Mouse (Mus musculus) forebrain, embryonic 16.5 days (tissue): Measurements from ENCODE around the gene Sema3g. TPM values are rescaled to one million over a fixed set of nuclear protein-coding genes. Genes with fewer than 3 reads are reported as not detected.

Experiments used
- ATAC-seq: fragments of 200-750 bp; cut with Nextera tagmentation; 2 replicates; pipeline ENCODE4 v1.8.0; 2017; ENCODE audit warnings: mild to moderate bottlenecking, moderate library complexity
- H3K27ac ChIP-seq: fragments of 300-500 bp; sonication (generic); 2 replicates; pipeline ENCODE4 v1.5.1; 2014; ENCODE audit warnings: low read length, control low read depth
- H3K27me3 ChIP-seq: fragments of 300-500 bp; sonication (generic); replicated peaks from 2 replicates; pipeline ENCODE4 v1.6.1; 2014; ENCODE audit warnings: low read length; ENCODE audit not compliant: control insufficient read depth, insufficient read depth
- H3K36me3 ChIP-seq: fragments of 300-500 bp; sonication (generic); 2 replicates; pipeline ENCODE4 v1.6.1; 2014; ENCODE audit not compliant: control insufficient read depth, insufficient read depth
- H3K4me1 ChIP-seq: fragments of 300-500 bp; sonication (generic); replicated peaks from 2 replicates; pipeline ENCODE4 v1.6.1; 2014; ENCODE audit warnings: low read length; ENCODE audit not compliant: control insufficient read depth, insufficient read depth
- H3K4me2 ChIP-seq: fragments of 300-500 bp; sonication (generic); 2 replicates; pipeline ENCODE4 v1.6.1; 2014; ENCODE audit warnings: mild to moderate bottlenecking, low read length, control low read depth
- H3K4me3 ChIP-seq: fragments of 300-500 bp; sonication (generic); replicated peaks from 2 replicates; pipeline ENCODE4 v1.5.1; 2014; ENCODE audit warnings: mild to moderate bottlenecking, low read length, control low read depth
- H3K9ac ChIP-seq: fragments of 300-500 bp; sonication (generic); replicated peaks from 2 replicates; pipeline ENCODE4 v1.6.1; 2014; ENCODE audit warnings: low read depth, low read length, control low read depth
- H3K9me3 ChIP-seq: fragments of 300-500 bp; sonication (generic); 2 replicates; pipeline ENCODE4 v1.6.1; 2016; ENCODE audit warnings: low read length; ENCODE audit not compliant: control insufficient read depth
- WGBS: fragments of 180-500 bp; shearing (Covaris S2); extraction: QIAGEN DNeasy Blood & Tissue Kit; methylation state at CpG from one replicate; pipeline ENCODE4 v1.1.7; 2014; 5-methylcytosine and 5-hydroxymethylcytosine counted together
- polyA plus RNA-seq: library from polyadenylated mRNA; unstranded; fragments of >200 nt; fragmentation: Nextera tagmentation; extraction: Ambion mirVana; gene quantifications from 2 replicates; pipeline ENCODE4 v1.2.1, GENCODE M21; 2015

The Sema3g gene
- 0.62 TPM in 2 replicates for polyA plus RNA-seq

DNA sequence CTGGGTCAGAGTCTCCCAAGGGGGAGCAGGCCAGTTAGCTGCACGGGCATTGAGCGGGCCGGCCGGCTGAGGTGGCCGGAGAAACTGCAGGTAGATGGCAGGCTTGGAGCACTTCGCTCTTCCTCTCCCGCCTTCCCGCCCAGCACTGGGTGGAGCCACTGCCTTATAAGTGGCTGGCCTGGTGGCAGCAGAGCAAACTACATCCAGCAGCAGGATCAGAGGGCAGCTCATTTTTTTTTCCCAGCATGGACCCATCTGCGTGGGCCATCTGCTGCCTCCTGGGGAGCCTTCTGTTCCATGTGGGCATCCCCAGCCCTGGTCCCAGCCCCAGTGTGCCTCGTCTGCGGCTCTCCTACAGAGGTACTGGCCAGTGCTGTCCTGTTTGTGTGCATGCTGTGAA, at the start of gene Sema3g:
Gene Sema3g, plus strand, starts transcription at position 195 of the 400 bp plus-strand sequence.
- ATAC-seq: peak; percentile 38; the same call in 1 of the 2 replicates
- WGBS: 13% methylated on average over 11 of the region's 11 CpGs
- no peak within 1 kb of the TSS for H3K4me2 ChIP-seq
- H3K27ac ChIP-seq: no peak within 1 kb of the TSS
- H3K9ac ChIP-seq: no peak within 1 kb of the TSS; the same call in 1 of the 2 replicates
- no peaks in the 10 kb centered on the region for H3K27me3 ChIP-seq
- H3K36me3 ChIP-seq: no peaks in the 10 kb centered on the region
- H3K4me3 ChIP-seq: no peak within 1 kb of the TSS
- H3K4me1 ChIP-seq: peaks cover 10% of the 10 kb centered on the region
- H3K9me3 ChIP-seq: no peaks in the 10 kb centered on the region

- no peak for ATAC-seq
- Histone ChIP-seq H3K4me3 (no peak within 1 kb of the TSS), H3K9me3 (no peaks in the 10 kb centered on the region), H3K27me3 (no peaks in the 10 kb centered on the region), H3K4me1 (peaks cover 9% of the 10 kb centered on the region), H3K36me3 (peaks cover 32% of the 10 kb centered on the region), H3K4me2 (no peak within 1 kb of the TSS), H3K27ac (no peak within 1 kb of the TSS; the same call in 1 of the 2 replicates), H3K9ac (no peak within 1 kb of the TSS)
- 61% methylated on average over 10 of the region's 10 CpGs for WGBS
Observed at GRCm38 (mm10) chr14:31168425-31168824, 49.2 kb upstream of the Sema3g start, which contains the start of gene Stab1. TSS of gene Stab1 (minus strand) at chr14:31168641.

GRCm38 (mm10) chr14:31169508-31169907, 48.2 kb upstream of the Sema3g start:
- H3K4me1 ChIP-seq: peaks cover 9% of the 10 kb centered on the region
- no peak overlapping the region for H3K27ac ChIP-seq
- no peaks in the 10 kb centered on the region for H3K9me3 ChIP-seq
- H3K4me2 ChIP-seq: no peak overlapping the region
- H3K4me3 ChIP-seq: no peak overlapping the region
- no peak for ATAC-seq
- H3K27me3 ChIP-seq: no peaks in the 10 kb centered on the region
- WGBS: 79% methylated on average over 6 of the region's 6 CpGs
- H3K36me3 ChIP-seq: peaks cover 40% of the 10 kb centered on the region
- no peak overlapping the region for H3K9ac ChIP-seq

DNA sequence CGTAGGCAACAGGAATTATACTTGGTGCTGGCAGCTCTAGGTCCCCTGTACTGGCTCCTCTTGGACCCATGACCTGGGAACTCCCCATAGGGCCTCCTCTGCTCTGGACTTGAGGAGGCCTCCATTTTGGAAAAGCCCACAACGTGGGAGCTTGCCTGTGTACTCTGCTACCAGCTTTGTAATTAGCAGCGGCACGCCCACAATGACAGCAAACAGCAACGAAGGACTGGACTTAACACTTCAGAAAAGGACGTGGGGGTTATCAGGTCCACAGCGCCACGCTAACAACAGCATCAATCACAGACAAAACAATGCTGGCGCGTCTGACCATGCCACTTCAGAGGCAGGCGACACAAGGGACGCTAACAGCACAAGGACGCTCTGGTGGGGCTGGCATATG, 46.7 kb upstream of the Sema3g start:
- no peak overlapping the region for H3K9ac ChIP-seq
- no peak for ATAC-seq
- no peaks in the 10 kb centered on the region for H3K9me3 ChIP-seq
- H3K4me2 ChIP-seq: no peak overlapping the region
- peak overlapping the region; percentile 24; the same call in 1 of the 2 replicates for H3K27ac ChIP-seq
- WGBS: 84% methylated on average over 13 of the region's 13 CpGs
- peaks cover 4% of the 10 kb centered on the region for H3K4me1 ChIP-seq
- no peak overlapping the region for H3K4me3 ChIP-seq
- H3K27me3 ChIP-seq: no peaks in the 10 kb centered on the region
- H3K36me3 ChIP-seq: peaks cover 47% of the 10 kb centered on the region

GRCm38 (mm10) chr14:31171386-31171785, 46.3 kb upstream of the Sema3g start:
- Histone ChIP-seq H3K4me3 (no peak overlapping the region), H3K36me3 (peaks cover 52% of the 10 kb centered on the region), H3K9me3 (no peaks in the 10 kb centered on the region), H3K27ac (peak overlapping the region; percentile 24; the same call in 1 of the 2 replicates), H3K4me2 (no peak overlapping the region), H3K27me3 (no peaks in the 10 kb centered on the region), H3K9ac (no peak overlapping the region), H3K4me1 (peaks cover 4% of the 10 kb centered on the region)
- 0 out of 2 replicates have a peak, but pooled peaks have one; percentile 5 for ATAC-seq
- WGBS: 76% methylated on average over 11 of the region's 11 CpGs

- no peak overlapping the region for H3K4me3 ChIP-seq
- H3K9me3 ChIP-seq: no peaks in the 10 kb centered on the region
- peaks cover 56% of the 10 kb centered on the region for H3K36me3 ChIP-seq
- peaks cover 1% of the 10 kb centered on the region for H3K4me1 ChIP-seq
- ATAC-seq: no peak
- H3K9ac ChIP-seq: no peak overlapping the region
- 95% methylated on average over 15 of the region's 15 CpGs for WGBS
- H3K27ac ChIP-seq: no peak overlapping the region
- no peak overlapping the region for H3K4me2 ChIP-seq
- no peaks in the 10 kb centered on the region for H3K27me3 ChIP-seq
Observed at GRCm38 (mm10) chr14:31171821-31172220, 45.8 kb upstream of the Sema3g start.

GRCm38 (mm10) chr14:31172781-31173455, 44.7 kb upstream of the Sema3g start:
- WGBS: 83% methylated on average over 18 of the region's 18 CpGs
- H3K27ac ChIP-seq: no peak overlapping the region
- no peak overlapping the region for H3K9ac ChIP-seq
- no peaks in the 10 kb centered on the region for H3K4me1 ChIP-seq
- H3K9me3 ChIP-seq: no peaks in the 10 kb centered on the region
- no peak overlapping the region for H3K4me2 ChIP-seq
- no peaks in the 10 kb centered on the region for H3K27me3 ChIP-seq
- H3K4me3 ChIP-seq: no peak overlapping the region
- no peak for ATAC-seq
- peaks cover 63% of the 10 kb centered on the region for H3K36me3 ChIP-seq

- 92% methylated on average over 7 of the region's 7 CpGs for WGBS
- Histone ChIP-seq H3K36me3 (peaks cover 64% of the 10 kb centered on the region), H3K4me2 (no peak overlapping the region), H3K4me1 (no peaks in the 10 kb centered on the region), H3K9me3 (no peaks in the 10 kb centered on the region), H3K9ac (no peak overlapping the region), H3K27me3 (no peaks in the 10 kb centered on the region), H3K4me3 (no peak overlapping the region), H3K27ac (no peak overlapping the region)
- no peak for ATAC-seq
Observed at GRCm38 (mm10) chr14:31173537-31173936, 44.1 kb upstream of the Sema3g start.

GRCm38 (mm10) chr14:31177287-31177686, 40.4 kb upstream of the Sema3g start:
- Histone ChIP-seq H3K4me2 (no peak overlapping the region), H3K27ac (no peak overlapping the region), H3K4me3 (no peak overlapping the region), H3K9me3 (no peaks in the 10 kb centered on the region), H3K36me3 (peaks cover 70% of the 10 kb centered on the region), H3K9ac (no peak overlapping the region), H3K4me1 (no peaks in the 10 kb centered on the region), H3K27me3 (no peaks in the 10 kb centered on the region)
- 90% methylated on average over 16 of the region's 16 CpGs for WGBS
- ATAC-seq: no peak
